In genomic region chr10:20722651-20723520, GRCm38 (mm10) we compare ENCODE assay signal across 8 mouse cellular contexts. TPM values are rescaled to one million over a fixed set of nuclear protein-coding genes. Genes with fewer than 3 reads are reported as not detected.
DNase-seq lines count a peak whose midpoint lies in the region; ATAC-seq lines count a peak whose summit lies in the region.

No protein-coding gene starts in this region.

- H3K27me3 ChIP-seq in embryonic facial prominence, embryonic 10.5 days (replicated peaks; ENCODE audit: low read depth, poor library complexity, severe bottlenecking), result no peaks in the 10 kb centered on the region
- no peaks in the 10 kb centered on the region; the same call in 1 of the 2 replicates for H3K27me3 ChIP-seq in hindbrain, embryonic 10.5 days (ENCODE audit: insufficient read depth, poor library complexity, severe bottlenecking)
- no peaks in the 10 kb centered on the region for H3K27me3 ChIP-seq in limb, embryonic 13.5 days

- H3K9ac ChIP-seq in limb, embryonic 13.5 days, result peak overlapping the region; percentile 57; the same call in 1 of the 2 replicates

- H3K9me3 ChIP-seq in embryonic facial prominence, embryonic 10.5 days, result no peaks in the 10 kb centered on the region
- H3K9me3 ChIP-seq in hindbrain, embryonic 10.5 days, result no peaks in the 10 kb centered on the region
- no peaks in the 10 kb centered on the region for H3K9me3 ChIP-seq in limb, embryonic 13.5 days

- peak overlapping the region; percentile 62 for H3K27ac ChIP-seq in embryonic facial prominence, embryonic 10.5 days (replicated peaks)
- peak overlapping the region; percentile 69 for H3K27ac ChIP-seq in hindbrain, embryonic 10.5 days
- peak overlapping the region; percentile 58 for H3K27ac ChIP-seq in limb, embryonic 13.5 days

- 37% methylated on average over 9 of the region's 9 CpGs for WGBS in embryonic facial prominence, embryonic 10.5 days
- WGBS in hindbrain, embryonic 10.5 days, result 39% methylated on average over 9 of the region's 9 CpGs
- 35% methylated on average over 9 of the region's 9 CpGs for WGBS in limb, embryonic 13.5 days

- peak overlapping the region; percentile 50 for H3K4me3 ChIP-seq in embryonic facial prominence, embryonic 10.5 days
- H3K4me3 ChIP-seq in hindbrain, embryonic 10.5 days, result peak overlapping the region; percentile 27; the same call in 1 of the 2 replicates
- H3K4me3 ChIP-seq in limb, embryonic 13.5 days, result peak overlapping the region; percentile 45

- peak overlapping the region; percentile 64 for H3K4me2 ChIP-seq in limb, embryonic 13.5 days (replicated peaks)

- no peak for ATAC-seq in limb, embryonic 13.5 days (ENCODE audit: low FRiP score, low read depth)

- DNase-seq in frontal cortex, postnatal 36 days (ENCODE audit: low spot score in 2 of 2), result peak; percentile 26 to 41
- DNase-seq in frontal cortex, postnatal 10 days (ENCODE audit: low spot score in 2 of 2), result no peak
- DNase-seq in embryonic facial prominence, embryonic 10.5 days (ENCODE audit: low spot score), result peak; percentile 24
- peak; percentile 42 for DNase-seq in hindbrain, embryonic 10.5 days (ENCODE audit: low spot score)
- DNase-seq in right cerebral cortex, postnatal 25 days, result peak; percentile 19
- no peak for DNase-seq in gastrocnemius, postnatal 25 days
- no peak for DNase-seq in cerebellum, postnatal 10 days

- H3K36me3 ChIP-seq in embryonic facial prominence, embryonic 10.5 days (replicated peaks), result no peaks in the 10 kb centered on the region
- H3K36me3 ChIP-seq in hindbrain, embryonic 10.5 days, result no peaks in the 10 kb centered on the region
- H3K36me3 ChIP-seq in limb, embryonic 13.5 days, result no peaks in the 10 kb centered on the region

- H3K4me1 ChIP-seq in embryonic facial prominence, embryonic 10.5 days, result peaks cover 42% of the 10 kb centered on the region
- H3K4me1 ChIP-seq in hindbrain, embryonic 10.5 days (replicated peaks), result peaks cover 44% of the 10 kb centered on the region
- H3K4me1 ChIP-seq in limb, embryonic 13.5 days, result peaks cover 26% of the 10 kb centered on the region

RNA-seq across cellular contexts. Expression of gene Pde7b, which starts 2.0 kb away (rescaled TPM):
- polyA plus RNA-seq in embryonic facial prominence, embryonic 10.5 days (2016; fragmentation: Nextera tagmentation; extraction: Ambion mirVana), result 1.7 and 2.8 TPM in 2 replicates
- polyA plus RNA-seq in hindbrain, embryonic 10.5 days (2016; fragmentation: Nextera tagmentation; extraction: Ambion mirVana), result 1.5 and 2.1 TPM in 2 replicates
- 9.5 and 11.2 TPM in 2 replicates for polyA plus RNA-seq in limb, embryonic 13.5 days (2015; fragmentation: Nextera tagmentation; extraction: Ambion mirVana)
- 10 to 100 TPM; 34.9 to 35.9 TPM for total RNA-seq in gastrocnemius, postnatal 25 days (2021)

Comparison
In these comparisons a context has a peak if more than half of its experiments do, and no peak if none do; other contexts are left out.
1. DNase-seq: peak in frontal cortex, postnatal 36 days (2 of 2), embryonic facial prominence, embryonic 10.5 days (single experiment), hindbrain, embryonic 10.5 days (single experiment) and right cerebral cortex, postnatal 25 days (single experiment); none in frontal cortex, postnatal 10 days (0 of 2), gastrocnemius, postnatal 25 days (single experiment) and cerebellum, postnatal 10 days (0 of 2).
2. Peak in every context shown above with its lines, with median percentiles within 50 percentile points of each other: H3K27ac ChIP-seq and H3K4me3 ChIP-seq.